Mouse (Mus musculus): ENCODE measurements around the gene Nedd4. TPM values are rescaled to one million over a fixed set of nuclear protein-coding genes. Genes with fewer than 3 reads are reported as not detected.

Nedd4 gene
- 514 and 518 TPM in 2 replicates for polyA plus RNA-seq (2015; fragmentation: Nextera tagmentation; extraction: Ambion mirVana)

DNA sequence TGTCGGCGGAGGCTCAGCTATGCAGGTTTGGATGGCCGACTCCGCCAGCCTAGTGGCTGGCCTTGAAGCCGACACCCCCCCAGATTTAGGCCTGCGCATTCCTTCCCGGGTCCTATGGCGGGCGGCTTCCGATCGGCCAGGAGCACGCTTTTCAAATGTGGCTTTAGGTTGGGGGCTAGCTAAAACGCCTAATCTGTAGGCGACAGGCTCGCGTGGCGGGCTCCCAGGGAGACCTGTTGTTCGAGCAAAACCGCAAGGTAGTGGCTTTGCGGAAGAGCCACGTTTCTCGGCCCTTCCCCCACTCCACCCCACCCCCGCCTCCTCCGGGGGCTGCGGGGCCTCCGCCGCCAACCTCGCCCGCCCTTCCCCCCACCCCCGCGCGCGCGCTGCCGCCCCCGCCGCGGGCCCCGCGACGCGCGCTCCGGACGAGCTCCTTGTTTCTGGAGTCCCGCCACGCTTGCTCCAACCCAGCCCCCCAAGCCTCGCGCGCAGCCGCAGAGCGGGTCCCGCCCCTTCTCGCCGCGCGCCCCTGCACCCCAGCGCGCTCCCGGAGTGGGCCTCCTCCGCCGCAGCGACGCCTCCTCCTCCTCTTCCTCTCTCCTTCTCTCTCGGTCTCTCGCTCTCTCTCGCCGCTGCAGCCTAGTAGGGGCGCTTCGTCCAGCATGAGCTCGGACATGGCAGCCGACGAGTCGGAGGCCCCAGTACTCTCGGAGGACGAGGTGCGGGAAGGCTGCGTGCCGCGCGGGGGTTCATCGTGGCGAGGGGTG lies at the start of gene Nedd4:
Gene Nedd4, plus strand, starts transcription at position 452 of the 767 bp plus-strand sequence.
- H3K27me3 ChIP-seq = no peaks in the 10 kb centered on the region
- under 1% methylated on average over 60 of the region's 83 CpGs for WGBS
- peak within 1 kb of the TSS; percentile 99 for H3K27ac ChIP-seq
- no peaks in the 10 kb centered on the region for H3K9me3 ChIP-seq
- H3K4me1 ChIP-seq (replicated peaks) = peaks cover 38% of the 10 kb centered on the region
- peak; percentile 93 for ATAC-seq (ENCODE audit: low FRiP score)
- H3K9ac ChIP-seq = peak within 1 kb of the TSS; percentile 99
- H3K4me3 ChIP-seq = peak within 1 kb of the TSS; percentile 99
- peak within 1 kb of the TSS; percentile 87 for H3K4me2 ChIP-seq
- H3K36me3 ChIP-seq = peaks cover 9% of the 10 kb centered on the region

DNA sequence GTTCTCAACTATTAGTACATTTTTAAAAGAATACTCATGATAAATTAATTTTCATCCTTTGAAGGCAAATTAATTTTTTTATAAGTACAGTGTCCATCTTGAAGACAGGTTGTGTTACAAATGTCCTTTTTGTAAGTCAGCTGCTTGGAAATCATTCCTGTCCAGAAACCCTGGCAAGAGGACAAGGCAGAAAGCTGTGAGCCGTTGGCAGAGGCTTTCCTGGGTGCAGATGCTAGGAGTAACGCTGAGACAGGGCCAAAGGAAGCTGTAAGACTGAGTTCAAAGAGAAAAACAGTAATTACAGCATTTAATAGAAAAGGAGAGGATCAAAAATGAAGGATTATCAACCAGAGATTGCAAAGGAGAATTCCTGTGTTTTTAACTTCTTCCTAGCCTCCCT lies 48.3 kb upstream of the Nedd4 start:
- Histone ChIP-seq H3K4me2 (no peak overlapping the region), H3K36me3 (peaks cover 40% of the 10 kb centered on the region), H3K4me3 (no peak overlapping the region), H3K4me1 (replicated peaks) (no peaks in the 10 kb centered on the region), H3K9ac (no peak overlapping the region), H3K27ac (no peak overlapping the region), H3K27me3 (no peaks in the 10 kb centered on the region), H3K9me3 (no peaks in the 10 kb centered on the region)
- WGBS = 81% methylated on average over 2 of the region's 2 CpGs
- no peak for ATAC-seq (ENCODE audit: low FRiP score)

DNA sequence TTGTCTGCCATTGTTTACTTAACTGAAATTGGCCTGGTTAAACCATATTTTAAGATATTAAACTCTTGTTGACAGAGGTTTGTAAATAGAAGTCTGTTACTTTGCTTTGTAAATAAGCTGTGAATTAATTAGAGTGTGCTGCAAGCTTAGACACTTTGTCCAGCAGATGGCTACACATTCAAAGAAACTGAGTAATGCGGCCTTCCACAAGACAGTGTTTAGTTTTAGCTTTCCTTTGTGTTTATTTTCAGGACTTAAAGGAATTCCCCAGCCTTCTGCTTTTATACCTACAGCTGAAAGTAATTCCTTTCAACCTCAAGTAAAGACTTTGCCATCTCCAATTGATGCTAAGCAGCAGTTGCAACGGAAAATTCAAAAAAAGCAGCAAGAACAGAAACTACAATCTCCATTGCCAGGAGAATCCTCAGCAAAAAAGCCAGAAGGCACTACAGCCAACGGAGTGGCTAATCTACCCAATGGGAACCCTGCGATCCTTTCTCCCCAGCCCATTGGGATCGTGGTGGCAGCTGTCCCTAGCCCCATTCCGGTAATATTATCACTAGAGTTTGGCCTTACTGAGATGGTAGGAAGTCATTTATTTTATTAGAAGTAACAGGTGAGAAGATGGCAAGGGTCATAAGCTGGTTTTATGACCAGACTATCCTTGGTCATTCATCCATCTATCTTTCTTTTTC lies 47.2 kb upstream of the Nedd4 start:
- H3K27ac ChIP-seq = peak overlapping the region; percentile 44
- H3K9me3 ChIP-seq = no peaks in the 10 kb centered on the region
- WGBS = 71% methylated on average over 6 of the region's 6 CpGs
- H3K27me3 ChIP-seq = no peaks in the 10 kb centered on the region
- H3K36me3 ChIP-seq = peaks cover 49% of the 10 kb centered on the region
- ATAC-seq (ENCODE audit: low FRiP score) = no peak
- H3K4me3 ChIP-seq = no peak overlapping the region
- no peak overlapping the region for H3K9ac ChIP-seq
- no peaks in the 10 kb centered on the region for H3K4me1 ChIP-seq (replicated peaks)
- H3K4me2 ChIP-seq = no peak overlapping the region

DNA sequence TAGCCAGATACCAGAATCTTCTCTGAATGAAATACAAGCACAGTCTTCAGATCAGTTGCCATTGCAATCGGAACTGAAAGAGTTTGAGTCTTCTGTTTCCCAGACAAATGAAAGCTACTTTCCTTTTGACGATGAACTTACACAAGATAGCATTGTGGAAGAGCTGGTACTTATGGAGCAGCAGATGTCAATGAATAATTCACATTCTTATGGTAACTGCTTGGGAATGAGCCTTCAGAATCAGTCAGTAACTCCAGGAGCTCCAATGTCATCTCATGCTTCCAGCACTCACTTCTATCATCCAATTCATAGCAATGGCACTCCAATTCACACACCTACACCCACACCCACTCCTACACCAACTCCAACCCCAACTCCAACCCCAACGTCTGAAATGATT lies 44.1 kb upstream of the Nedd4 start:
- H3K27me3 ChIP-seq = no peaks in the 10 kb centered on the region
- H3K27ac ChIP-seq = no peak overlapping the region
- peaks cover 35% of the 10 kb centered on the region for H3K36me3 ChIP-seq
- 89% methylated on average over 3 of the region's 3 CpGs for whole genome bisulfite sequencing
- no peak for ATAC-seq (ENCODE audit: low FRiP score)
- H3K9me3 ChIP-seq = no peaks in the 10 kb centered on the region
- no peaks in the 10 kb centered on the region for H3K4me1 ChIP-seq (replicated peaks)
- H3K4me2 ChIP-seq = no peak overlapping the region
- no peak overlapping the region for H3K4me3 ChIP-seq
- H3K9ac ChIP-seq = no peak overlapping the region

DNA sequence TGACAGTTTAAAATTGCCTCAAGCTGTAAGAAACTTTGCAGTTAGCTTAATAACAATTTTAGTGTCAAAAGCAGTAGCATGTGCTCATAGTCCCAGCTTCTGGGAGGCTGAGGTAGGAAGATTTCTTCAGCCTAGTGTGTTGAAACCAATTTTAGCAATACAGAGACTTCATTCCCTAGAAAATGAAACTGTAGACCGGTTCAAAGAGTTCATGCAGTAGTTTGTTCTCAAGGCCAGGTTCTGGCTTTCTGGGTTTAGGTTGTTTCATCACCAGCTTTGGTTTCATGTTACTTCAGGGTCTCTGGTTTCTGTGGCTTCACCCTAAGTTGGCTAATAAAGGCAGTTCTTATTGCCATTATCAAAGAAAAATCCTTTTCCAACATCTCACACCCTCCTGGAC lies 38.5 kb upstream of the Nedd4 start:
- peaks cover 14% of the 10 kb centered on the region for H3K4me1 ChIP-seq (replicated peaks)
- ATAC-seq (ENCODE audit: low FRiP score) = no peak
- no peak overlapping the region for H3K4me2 ChIP-seq
- no peaks in the 10 kb centered on the region for H3K27me3 ChIP-seq
- 86% methylated on average over 1 of the region's 1 CpGs for WGBS
- H3K9ac ChIP-seq = no peak overlapping the region
- no peak overlapping the region for H3K4me3 ChIP-seq
- no peaks in the 10 kb centered on the region for H3K9me3 ChIP-seq
- peaks cover 13% of the 10 kb centered on the region for H3K36me3 ChIP-seq
- no peak overlapping the region for H3K27ac ChIP-seq

DNA sequence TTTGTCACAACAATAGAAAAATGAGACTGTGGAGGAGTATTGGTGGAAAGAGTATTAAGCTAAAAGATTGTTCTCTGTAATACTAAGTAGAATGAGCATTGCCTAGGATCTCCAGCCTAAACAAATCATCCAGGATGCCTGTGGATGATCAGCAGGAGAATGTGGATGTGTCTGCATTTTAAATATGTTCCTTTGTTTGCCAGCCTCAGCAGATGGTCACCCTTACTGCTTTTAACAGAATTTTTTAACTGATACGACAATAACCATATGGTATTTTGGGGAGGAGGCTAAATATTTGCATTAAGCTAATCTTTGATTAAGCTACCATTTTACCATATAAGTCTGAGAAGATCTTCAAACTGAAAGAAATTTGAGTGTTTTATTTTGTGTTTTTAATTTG lies 34.5 kb upstream of the Nedd4 start:
- no peak overlapping the region for H3K9ac ChIP-seq
- no peak overlapping the region for H3K4me2 ChIP-seq
- H3K27ac ChIP-seq = no peak overlapping the region
- H3K36me3 ChIP-seq = no peaks in the 10 kb centered on the region
- H3K4me3 ChIP-seq = no peak overlapping the region
- ATAC-seq (ENCODE audit: low FRiP score) = no peak
- WGBS = 32% methylated on average over 1 of the region's 1 CpGs
- no peaks in the 10 kb centered on the region for H3K27me3 ChIP-seq
- no peaks in the 10 kb centered on the region for H3K9me3 ChIP-seq
- peaks cover 17% of the 10 kb centered on the region for H3K4me1 ChIP-seq (replicated peaks)

DNA sequence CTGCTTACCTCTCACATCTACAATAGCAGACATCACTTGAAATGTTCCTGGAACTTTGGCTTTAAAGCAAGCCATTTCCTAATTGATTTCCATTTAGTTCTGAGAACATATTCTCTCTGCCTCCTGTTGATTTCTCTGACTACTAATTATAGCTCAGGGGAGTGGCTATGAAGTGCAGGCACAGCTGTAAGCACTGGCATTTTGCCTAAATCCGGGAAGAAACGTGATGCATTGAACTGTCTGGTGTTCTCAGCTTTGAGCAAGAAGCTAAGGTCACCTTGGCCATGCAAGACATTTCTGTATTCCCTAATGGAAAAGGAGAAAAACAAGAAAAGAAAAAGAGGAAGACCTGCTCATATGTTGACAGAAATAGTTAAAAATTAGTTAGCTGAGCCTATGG lies 33.6 kb upstream of the Nedd4 start:
- 35% methylated on average over 2 of the region's 2 CpGs for WGBS
- peaks cover 17% of the 10 kb centered on the region for H3K4me1 ChIP-seq (replicated peaks)
- no peak overlapping the region for H3K27ac ChIP-seq
- H3K9me3 ChIP-seq = no peaks in the 10 kb centered on the region
- H3K27me3 ChIP-seq = no peaks in the 10 kb centered on the region
- ATAC-seq (ENCODE audit: low FRiP score) = no peak
- no peak overlapping the region for H3K4me2 ChIP-seq
- H3K36me3 ChIP-seq = no peaks in the 10 kb centered on the region
- H3K4me3 ChIP-seq = no peak overlapping the region
- no peak overlapping the region for H3K9ac ChIP-seq

DNA sequence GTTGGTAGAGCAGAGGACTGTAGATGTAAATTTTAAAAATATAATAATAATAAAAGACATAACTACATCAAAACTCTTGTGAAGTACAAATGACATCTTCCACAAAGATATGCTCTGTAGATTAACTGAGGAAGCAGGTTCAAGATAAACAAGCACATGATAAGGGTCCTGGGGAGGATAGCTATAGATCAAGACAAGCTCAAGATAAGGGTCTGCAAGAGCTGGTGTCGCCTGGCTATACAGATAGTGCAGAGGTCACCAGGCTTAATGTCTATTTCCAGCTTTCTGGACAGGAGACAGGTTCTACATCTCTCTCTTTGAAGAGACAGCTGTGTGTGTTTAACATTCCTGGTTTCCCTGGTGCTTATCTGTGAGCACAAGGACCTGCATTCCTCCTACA lies 29.9 kb upstream of the Nedd4 start:
- Histone ChIP-seq H3K4me2 (no peak overlapping the region), H3K4me1 (replicated peaks) (peaks cover 14% of the 10 kb centered on the region), H3K36me3 (no peaks in the 10 kb centered on the region), H3K27ac (no peak overlapping the region), H3K9ac (no peak overlapping the region), H3K9me3 (no peaks in the 10 kb centered on the region), H3K4me3 (no peak overlapping the region), H3K27me3 (no peaks in the 10 kb centered on the region)
- WGBS = 78% methylated on average over 1 of the region's 1 CpGs
- no peak for ATAC-seq (ENCODE audit: low FRiP score)

DNA sequence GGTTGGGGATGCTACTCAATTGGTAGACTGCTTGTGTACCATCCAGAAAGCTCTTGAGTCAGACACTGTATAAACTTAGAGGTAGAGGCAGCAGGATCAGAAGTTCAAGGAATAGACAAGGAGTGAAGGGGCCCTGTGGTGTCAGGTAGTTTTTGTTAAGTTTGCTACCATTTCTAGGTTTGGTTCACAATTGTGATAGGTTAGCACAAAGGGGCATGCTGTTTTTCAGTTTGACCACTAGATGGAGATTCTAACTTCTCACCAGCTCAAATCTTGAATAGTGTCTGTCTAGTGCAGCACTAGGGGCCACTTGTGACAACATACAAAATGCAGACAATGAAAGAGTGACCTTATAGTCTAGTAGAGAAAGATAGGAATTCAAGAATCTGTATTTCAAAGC lies 27.0 kb upstream of the Nedd4 start:
- Histone ChIP-seq H3K27me3 (no peaks in the 10 kb centered on the region), H3K27ac (no peak overlapping the region), H3K36me3 (no peaks in the 10 kb centered on the region), H3K9me3 (no peaks in the 10 kb centered on the region), H3K4me1 (replicated peaks) (peaks cover 13% of the 10 kb centered on the region), H3K9ac (no peak overlapping the region), H3K4me3 (no peak overlapping the region), H3K4me2 (no peak overlapping the region)
- no peak for ATAC-seq (ENCODE audit: low FRiP score)

DNA sequence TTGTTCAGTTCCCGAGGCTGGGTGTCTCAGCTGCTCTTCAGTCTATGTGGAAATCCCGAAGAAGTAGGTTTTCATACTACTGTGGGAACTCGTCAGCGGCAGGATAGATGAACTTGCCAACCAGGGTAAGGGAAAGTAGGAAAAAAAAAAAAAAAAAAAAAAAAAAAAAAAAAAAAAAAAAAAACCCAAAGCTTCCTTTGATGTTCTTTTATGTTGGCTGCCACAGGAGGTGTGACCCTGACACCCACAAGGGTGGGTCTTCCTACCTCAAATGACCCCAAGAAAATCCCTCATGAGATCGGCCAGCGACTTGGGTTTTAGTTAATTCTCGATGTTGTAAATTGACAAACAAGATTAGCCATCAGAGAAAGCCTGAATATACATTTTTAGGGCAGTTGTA lies 25.6 kb upstream of the Nedd4 start:
- WGBS = 87% methylated on average over 7 of the region's 7 CpGs
- Histone ChIP-seq H3K27me3 (no peaks in the 10 kb centered on the region), H3K36me3 (no peaks in the 10 kb centered on the region), H3K4me3 (no peak overlapping the region), H3K9ac (no peak overlapping the region), H3K4me2 (no peak overlapping the region), H3K27ac (no peak overlapping the region), H3K9me3 (no peaks in the 10 kb centered on the region), H3K4me1 (replicated peaks) (peaks cover 26% of the 10 kb centered on the region)
- no peak for ATAC-seq (ENCODE audit: low FRiP score)

DNA sequence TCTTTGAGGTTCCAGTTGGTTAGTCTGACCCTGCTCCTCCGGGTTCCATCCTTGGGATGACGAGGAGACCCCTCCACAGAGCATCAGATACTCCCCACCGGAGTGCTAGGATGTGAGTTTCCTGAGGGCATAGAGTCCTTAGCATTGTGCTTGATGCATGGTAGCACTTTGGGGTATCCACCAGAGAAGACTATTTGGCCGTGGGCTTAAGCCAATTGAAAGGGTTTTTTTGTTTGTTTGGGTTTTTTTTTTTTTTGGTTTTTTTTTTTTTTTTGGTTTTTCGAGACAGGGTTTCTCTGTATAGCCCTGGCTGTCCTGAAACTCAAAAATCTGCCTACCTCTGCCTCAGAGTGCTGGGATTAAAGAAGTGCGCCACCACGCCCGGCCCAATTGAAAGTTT lies 24.9 kb upstream of the Nedd4 start:
- Histone ChIP-seq H3K27ac (no peak overlapping the region), H3K9ac (no peak overlapping the region), H3K36me3 (no peaks in the 10 kb centered on the region), H3K27me3 (no peaks in the 10 kb centered on the region), H3K4me1 (replicated peaks) (peaks cover 26% of the 10 kb centered on the region), H3K9me3 (no peaks in the 10 kb centered on the region), H3K4me2 (no peak overlapping the region), H3K4me3 (no peak overlapping the region)
- WGBS = 82% methylated on average over 8 of the region's 8 CpGs
- no peak for ATAC-seq (ENCODE audit: low FRiP score)

DNA sequence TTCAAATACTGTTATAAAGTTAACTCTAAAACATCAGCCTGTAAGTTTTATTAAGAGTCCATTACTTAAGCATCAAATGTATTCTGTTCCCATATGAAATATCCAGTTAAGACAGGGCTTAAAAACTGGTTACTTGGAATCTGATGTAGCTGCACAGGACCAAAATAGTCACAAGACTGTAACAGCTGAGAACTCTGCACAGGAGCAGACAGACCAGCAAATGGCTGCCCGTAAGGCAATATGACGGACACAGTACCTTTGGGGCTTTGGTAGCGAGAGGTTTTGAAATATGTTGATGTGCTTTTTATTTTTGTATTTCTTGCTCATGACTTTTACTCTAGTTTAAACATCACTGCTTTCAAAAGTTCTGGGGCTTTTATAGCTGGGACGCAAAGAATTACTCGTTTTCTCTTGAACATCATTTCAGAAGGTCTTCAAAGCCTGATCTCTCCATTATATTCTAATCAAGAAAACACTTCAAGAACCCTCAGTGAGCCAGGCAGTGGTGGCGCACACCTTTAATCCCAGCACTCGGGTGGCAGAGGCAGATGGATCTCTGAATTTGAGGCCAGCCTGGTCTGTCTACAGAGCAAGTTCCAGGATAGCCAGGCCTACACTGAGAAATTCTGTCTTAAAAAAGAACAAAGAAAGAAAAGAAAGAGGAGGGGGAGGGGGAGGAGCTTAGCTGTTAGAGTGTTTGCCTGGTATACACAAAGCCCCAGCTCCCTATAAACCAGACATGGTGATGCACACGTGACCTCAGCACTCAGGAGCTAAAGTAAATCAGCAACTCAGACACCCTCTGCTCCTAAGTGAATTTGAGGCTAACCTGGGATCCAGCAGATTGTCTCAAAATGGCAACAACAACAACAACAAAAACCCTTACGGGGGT lies 22.9 kb upstream of the Nedd4 start:
- no peaks in the 10 kb centered on the region for H3K9me3 ChIP-seq
- peaks cover 26% of the 10 kb centered on the region for H3K4me1 ChIP-seq (replicated peaks)
- H3K36me3 ChIP-seq = no peaks in the 10 kb centered on the region
- peak overlapping the region; percentile 28 for H3K4me3 ChIP-seq
- peak; percentile 91 for ATAC-seq (ENCODE audit: low FRiP score)
- peak overlapping the region; percentile 58 for H3K4me2 ChIP-seq
- 34% methylated on average over 9 of the region's 9 CpGs for WGBS
- H3K9ac ChIP-seq = peak overlapping the region; percentile 73
- peak overlapping the region; percentile 97 for H3K27ac ChIP-seq
- H3K27me3 ChIP-seq = no peaks in the 10 kb centered on the region

Measured in hindbrain, embryonic 13.5 days (tissue).